In genomic region chr10:34036587-34036986, GRCm38 (mm10) we compare ENCODE assay signal across 9 mouse cellular contexts. TPM values are rescaled to one million over a fixed set of nuclear protein-coding genes. Genes with fewer than 3 reads are reported as not detected.
A peak's percentile ranks its signal among the peaks of the same experiment; 100 is the strongest.
DNase-seq lines count a peak whose midpoint lies in the region; ATAC-seq and TF ChIP-seq lines count a peak whose summit lies in the region.
"Had no signal": no experiment of that assay in that cellular context is flagged by ENCODE, and none has a peak within 500 bp of the region (broad histone marks: within the 10 kb centered on the region; RNA-seq: fewer than 3 reads in every experiment).

No protein-coding gene starts in this region.

- no peaks in the 10 kb centered on the region; a peak in 1 of 4 replicates for H3K4me1 ChIP-seq in ES-E14 (ENCODE audit: control insufficient read depth in 2 of 2, insufficient read depth in 2 of 2, low read length in 2 of 2, poor library complexity in 1 of 2)
- peaks cover 7% of the 10 kb centered on the region; the same call in 1 of the 2 replicates for H3K4me1 ChIP-seq in hindbrain, embryonic 15.5 days (replicated peaks)
- H3K4me1 ChIP-seq in midbrain, embryonic 15.5 days = peaks cover 7% of the 10 kb centered on the region

- H3K9me3 ChIP-seq in ES-E14 (ENCODE audit: control insufficient read depth, insufficient read depth, low read depth, low read length) = no peaks in the 10 kb centered on the region
- H3K9me3 ChIP-seq in hindbrain, embryonic 15.5 days = no peaks in the 10 kb centered on the region
- H3K9me3 ChIP-seq in midbrain, embryonic 15.5 days = no peaks in the 10 kb centered on the region

- peak overlapping the region; percentile 18; the same call in 1 of the 2 replicates for H3K4me2 ChIP-seq in hindbrain, embryonic 15.5 days
- no peak overlapping the region for H3K4me2 ChIP-seq in midbrain, embryonic 15.5 days

- in situ Hi-C loops in ES-E14 (cut with MboI; ENCODE audit: low sequenced_read_pairs in 2 of 2, unreplicated experiment in 2 of 2) = loop anchor here in 1 of 2 experiments (25.0 kb wide), 1 partner anchor 301 kb away; no protein-coding TSS in a partner anchor

- H3K4me3 ChIP-seq in ES-E14 (ENCODE audit: insufficient read depth in 1 of 2, low read depth in 1 of 2, low read length in 2 of 2, poor library complexity in 1 of 2, severe bottlenecking in 1 of 2) = no peak overlapping the region
- H3K4me3 ChIP-seq in hindbrain, embryonic 15.5 days = no peak overlapping the region
- H3K4me3 ChIP-seq in midbrain, embryonic 15.5 days = no peak overlapping the region
- H3K4me3 ChIP-seq: erythroblast, embryonic 14.5 days had no signal

- WGBS in hindbrain, embryonic 15.5 days = 15% methylated on average over 5 of the region's 5 CpGs
- 18% methylated on average over 5 of the region's 5 CpGs for WGBS in midbrain, embryonic 15.5 days

- H3K9ac ChIP-seq in ES-E14 (ENCODE audit: insufficient read depth, low read depth, low read length, poor library complexity, severe bottlenecking) = no peak overlapping the region
- H3K9ac ChIP-seq in hindbrain, embryonic 15.5 days = no peak overlapping the region
- H3K9ac ChIP-seq in midbrain, embryonic 15.5 days = no peak overlapping the region

- H3K27me3 ChIP-seq in hindbrain, embryonic 15.5 days = no peaks in the 10 kb centered on the region
- H3K27me3 ChIP-seq in midbrain, embryonic 15.5 days (replicated peaks) = no peaks in the 10 kb centered on the region

- H3K36me3 ChIP-seq in ES-E14 (ENCODE audit: control insufficient read depth, insufficient read depth, low read length, poor library complexity, severe bottlenecking) = no peaks in the 10 kb centered on the region
- no peaks in the 10 kb centered on the region for H3K36me3 ChIP-seq in hindbrain, embryonic 15.5 days
- no peaks in the 10 kb centered on the region for H3K36me3 ChIP-seq in midbrain, embryonic 15.5 days (replicated peaks)

- ATAC-seq in hindbrain, embryonic 15.5 days (ENCODE audit: low FRiP score, low read depth) = peak; percentile 83
- peak; percentile 81 for ATAC-seq in midbrain, embryonic 15.5 days (replicated peaks)

- DNase-seq in layer of hippocampus, adult 11-12 months (ENCODE audit: low spot score) = peak; percentile 27
- no peak for DNase-seq in layer of hippocampus, postnatal 25 days (ENCODE audit: extremely low spot score in 1 of 2, low spot score in 1 of 2)
- no peak for DNase-seq in ES-E14 (ENCODE audit: low read depth, low spot score)
- DNase-seq in brain, embryonic 18.5 days (ENCODE audit: low read depth, low spot score) = peak; percentile 30
- no peak for DNase-seq in right cerebral cortex, adult 2 months (ENCODE audit: low spot score in 2 of 2)
- DNase-seq in frontal cortex, postnatal 14 days (ENCODE audit: low spot score in 2 of 2) = no peak

- no peak overlapping the region for H3K27ac ChIP-seq in ES-E14 (ENCODE audit: insufficient read depth, low read depth, low read length, poor library complexity, severe bottlenecking)
- no peak overlapping the region for H3K27ac ChIP-seq in hindbrain, embryonic 15.5 days (replicated peaks)
- no peak overlapping the region for H3K27ac ChIP-seq in midbrain, embryonic 15.5 days

TF ChIP-seq in ES-E14, 5 proteins besides CTCF, POLR2A, EP300 and RAD21:
- TF ChIP-seq ZNF384 (IDR thresholded peaks at IDR 0.05; ENCODE audit: low read depth, low read length) (no peak), MAFK (IDR thresholded peaks at IDR 0.05; ENCODE audit: insufficient read depth, low read depth, low read length) (no peak), ZC3H11A (IDR thresholded peaks at IDR 0.05; ENCODE audit: borderline replicate concordance, low read depth, low read length) (peak; percentile 67; the same call in 1 of the 2 replicates)

RNA-seq across cellular contexts. Expression of gene Trappc3l, which starts 0.8 kb away (rescaled TPM):
- total RNA-seq in layer of hippocampus, postnatal 25 days (2021) = not detected
- not detected in 2 replicates for total RNA-seq in ES-E14 (2012; rRNA removed)
- polyA plus RNA-seq in hindbrain, embryonic 15.5 days (2015; fragmentation: Nextera tagmentation; extraction: Ambion mirVana) = 0.25 TPM in 1 of 2 replicates, not detected in the other
- polyA plus RNA-seq in midbrain, embryonic 15.5 days (2015; fragmentation: Nextera tagmentation; extraction: Ambion mirVana) = not detected in 2 replicates
- polyA plus RNA-seq: erythroblast, embryonic 14.5 days had no signal

RNA-seq across cellular contexts. Expression of gene Calhm4, which starts 7.5 kb away (rescaled TPM):
- not detected for total RNA-seq in layer of hippocampus, postnatal 25 days (2021)
- 0.04 TPM in 1 of 2 replicates, not detected in the other for total RNA-seq in ES-E14 (2012; rRNA removed)
- polyA plus RNA-seq in hindbrain, embryonic 15.5 days (2015; fragmentation: Nextera tagmentation; extraction: Ambion mirVana) = not detected in 2 replicates
- not detected in 2 replicates for polyA plus RNA-seq in midbrain, embryonic 15.5 days (2015; fragmentation: Nextera tagmentation; extraction: Ambion mirVana)
- polyA plus RNA-seq: erythroblast, embryonic 14.5 days had no signal

RNA-seq across cellular contexts. Expression of gene Rwdd1, which starts 17.2 kb away (rescaled TPM):
- total RNA-seq in layer of hippocampus, postnatal 25 days (2021) = 100 to 1,000 TPM in 1 of 2 experiments, 10 to 100 TPM in 1; 88.4 to 105 TPM
- 106 and 149 TPM in 2 replicates for total RNA-seq in ES-E14 (2012; rRNA removed)
- 118 and 121 TPM in 2 replicates for polyA plus RNA-seq in hindbrain, embryonic 15.5 days (2015; fragmentation: Nextera tagmentation; extraction: Ambion mirVana)
- polyA plus RNA-seq in midbrain, embryonic 15.5 days (2015; fragmentation: Nextera tagmentation; extraction: Ambion mirVana) = 101 and 113 TPM in 2 replicates

RNA-seq across cellular contexts. Expression of gene Calhm5, which starts 59.7 kb away (rescaled TPM):
- total RNA-seq in layer of hippocampus, postnatal 25 days (2021) = 1 to 10 TPM; 3.8 TPM
- total RNA-seq in ES-E14 (2012; rRNA removed) = 1.6 TPM in 2 replicates
- 0.71 and 0.83 TPM in 2 replicates for polyA plus RNA-seq in hindbrain, embryonic 15.5 days (2015; fragmentation: Nextera tagmentation; extraction: Ambion mirVana)
- 0.64 and 0.74 TPM in 2 replicates for polyA plus RNA-seq in midbrain, embryonic 15.5 days (2015; fragmentation: Nextera tagmentation; extraction: Ambion mirVana)
- polyA plus RNA-seq: erythroblast, embryonic 14.5 days had no signal

Comparison
In these comparisons a context has a peak if more than half of its experiments do, and no peak if none do; other contexts are left out.
1. DNase-seq: peak in layer of hippocampus, adult 11-12 months (single experiment) and brain, embryonic 18.5 days (single experiment); none in layer of hippocampus, postnatal 25 days (0 of 2), ES-E14 (single experiment), right cerebral cortex, adult 2 months (0 of 2) and frontal cortex, postnatal 14 days (0 of 2).